Mouse (Mus musculus): Measurements from ENCODE around the gene Cntd1. TPM values are rescaled to one million over a fixed set of nuclear protein-coding genes. Genes with fewer than 3 reads are reported as not detected.
"Not testable (repeated sequence)": the region's sequence is repeated elsewhere in the genome, so short reads cannot be mapped to it uniquely, and the experiment has no call there.

Cntd1 gene
- total RNA-seq, 2 experiments from 2014 or later, result 0.15 to 0.23 TPM

DNA sequence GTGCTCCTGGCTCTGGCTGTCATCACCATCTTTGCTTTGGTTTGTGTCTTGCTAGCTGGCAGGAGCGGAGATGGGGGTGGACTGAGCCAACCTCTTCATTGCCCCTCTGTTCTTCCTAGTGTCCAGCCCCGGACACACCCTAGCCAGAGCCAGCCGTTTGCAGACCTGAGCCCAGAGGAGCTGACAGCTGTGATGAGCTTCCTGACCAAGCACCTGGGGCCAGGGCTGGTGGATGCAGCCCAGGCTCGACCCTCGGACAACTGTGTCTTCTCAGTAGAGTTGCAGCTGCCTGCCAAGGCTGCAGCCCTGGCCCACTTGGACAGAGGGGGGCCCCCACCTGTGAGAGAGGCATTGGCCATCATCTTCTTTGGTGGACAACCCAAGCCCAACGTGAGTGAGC, 52.1 kb downstream of the Cntd1 start:
- not testable (repeated sequence) for DNase-seq

DNA sequence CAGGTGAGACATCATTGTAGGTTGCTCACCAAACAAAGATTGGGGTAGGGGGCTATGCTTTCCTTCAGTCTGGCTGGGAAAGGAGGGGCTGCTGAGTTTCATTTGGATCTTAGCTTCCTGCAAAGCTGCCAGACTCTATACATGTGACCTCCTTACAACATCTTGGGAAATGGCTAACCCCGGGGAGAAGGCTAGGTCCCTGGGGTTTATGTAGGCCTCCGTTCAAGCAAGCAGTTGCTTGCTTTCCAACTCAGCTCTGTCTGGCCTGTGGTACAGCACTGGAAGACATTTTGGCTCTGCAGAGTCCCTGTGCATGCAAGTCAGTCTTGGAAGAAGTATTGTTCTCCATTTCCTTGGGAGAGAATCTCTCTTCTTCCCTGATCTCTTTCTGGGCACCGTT, 53.7 kb downstream of the Cntd1 start:
- DNase-seq, result peak; percentile 52 to 63

DNA sequence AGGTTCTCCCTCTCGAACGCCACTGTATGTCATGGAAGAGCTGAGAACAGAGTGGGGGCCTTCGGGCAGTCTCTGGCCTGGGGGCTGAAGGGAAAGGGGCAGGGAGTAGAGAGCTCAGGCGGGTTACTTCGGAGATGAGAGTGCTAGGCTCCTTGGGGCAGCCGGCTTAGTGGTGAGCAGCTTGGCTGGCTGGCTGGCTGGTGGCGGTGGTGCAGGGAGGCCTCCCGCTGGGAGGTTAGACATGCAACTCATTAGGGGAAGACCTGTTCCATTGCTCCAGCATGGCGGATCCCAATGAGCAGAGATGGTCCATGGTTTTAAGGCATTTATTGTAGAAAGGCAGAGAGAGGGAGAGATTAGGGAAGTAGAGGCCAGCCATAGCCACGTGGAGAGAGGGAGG, 55.2 kb downstream of the Cntd1 start:
- DNase-seq, result no peak

GRCm38 (mm10) chr11:101334516-101334915, 55.7 kb downstream of the Cntd1 start:
- DNase-seq, result no peak

GRCm38 (mm10) chr11:101335685-101336084, 56.9 kb downstream of the Cntd1 start:
- no peak for DNase-seq

DNA sequence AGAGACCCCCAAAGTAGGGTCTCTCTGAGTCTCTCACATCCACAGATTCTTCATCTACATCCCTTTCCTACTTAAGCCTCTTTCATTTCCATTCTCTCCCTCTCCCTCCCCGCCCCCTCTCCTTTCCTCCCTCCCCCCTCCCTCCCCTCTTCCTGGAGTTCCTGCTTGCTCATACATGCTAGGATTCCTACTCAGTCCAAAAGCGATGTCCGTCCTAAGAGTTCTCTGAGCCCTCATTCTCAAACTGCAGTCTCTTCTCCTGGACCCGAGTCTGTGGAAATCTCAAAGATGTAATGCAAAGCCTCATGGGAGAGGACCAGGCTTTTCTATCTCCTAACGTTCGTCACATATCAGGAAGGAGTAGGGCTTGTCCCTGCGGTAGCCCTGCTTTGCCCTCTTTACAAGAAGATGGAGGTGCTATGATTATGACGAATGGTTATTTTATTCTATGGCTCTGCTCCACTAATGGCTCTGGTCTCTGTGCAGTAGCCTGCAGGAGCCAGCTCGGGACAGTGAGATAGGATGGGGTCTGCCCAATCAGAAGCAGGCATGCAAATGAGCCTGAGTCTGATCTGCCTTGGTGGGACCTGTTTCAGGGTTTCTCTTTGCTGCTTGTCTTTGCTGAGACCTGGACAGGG, 59.4 kb downstream of the Cntd1 start:
- no peak for DNase-seq

Other genes with a start within 250 kb of the Cntd1 start
- gene Naglu, start 209.0 kb upstream of the Cntd1 start, total RNA-seq (2021), result 1 to 10 TPM; 7.2 to 8.4 TPM
- under 1 TPM; 0.41 to 0.77 TPM for gene Hsd17b1, start 200.6 kb upstream of the Cntd1 start, total RNA-seq (2021)
- 10 to 100 TPM; 17.4 to 18.8 TPM for gene Coasy, start 196.4 kb upstream of the Cntd1 start, total RNA-seq (2021)
- 10 to 100 TPM; 17.2 to 17.9 TPM for gene Mlx, start 191.7 kb upstream of the Cntd1 start, total RNA-seq (2021)
- 1 to 10 TPM; 2.4 to 2.6 TPM for gene Psmc3ip, start 183.6 kb upstream of the Cntd1 start, total RNA-seq (2021)
- gene Retreg3, start 159.1 kb upstream of the Cntd1 start, total RNA-seq (2021), result 10 to 100 TPM; 29.7 to 31.6 TPM
- 10 to 100 TPM; 23.9 to 25.6 TPM for gene Tubg1, start 159.1 kb upstream of the Cntd1 start, total RNA-seq (2021)
- gene Tubg2, start 123.1 kb upstream of the Cntd1 start, total RNA-seq (2021), result 1 to 10 TPM; 2.3 to 3.7 TPM
- 1 to 10 TPM; 1.1 to 1.9 TPM for gene Cntnap1, start 108.5 kb upstream of the Cntd1 start, total RNA-seq (2021)
- gene Plekhh3, start 107.7 kb upstream of the Cntd1 start, total RNA-seq (2021), result 10 to 100 TPM; 12.6 to 12.8 TPM
- not detected for gene Ccr10, start 103.6 kb upstream of the Cntd1 start, total RNA-seq (2021)
- 10 to 100 TPM; 29.8 to 36.4 TPM for gene Ezh1, start 52.5 kb upstream of the Cntd1 start, total RNA-seq (2021)
- gene Ramp2, start 33.0 kb upstream of the Cntd1 start, total RNA-seq (2021), result 100 to 1,000 TPM in 1 of 2 experiments, 10 to 100 TPM in 1; 74.7 to 100 TPM
- 100 to 1,000 TPM in 1 of 2 experiments, 10 to 100 TPM in 1; 87.3 to 107 TPM for gene Vps25, start 25.3 kb upstream of the Cntd1 start, total RNA-seq (2021)
- 10 to 100 TPM in 1 of 2 experiments, 1 to 10 TPM in 1; 9.4 to 12.9 TPM for gene Wnk4, start 18.4 kb upstream of the Cntd1 start, total RNA-seq (2021)
- gene Coa3, start 102 bp downstream of the Cntd1 start, total RNA-seq (2021), result 100 to 1,000 TPM in 1 of 2 experiments, 10 to 100 TPM in 1; 98.3 to 108 TPM
- 10 to 100 TPM; 85.4 to 96.5 TPM for gene Becn1, start 23.3 kb downstream of the Cntd1 start, total RNA-seq (2021)
- 10 to 100 TPM; 65.0 to 86.3 TPM for gene Psme3, start 37.2 kb downstream of the Cntd1 start, total RNA-seq (2021)
- gene Aoc2, start 46.1 kb downstream of the Cntd1 start, total RNA-seq (2021), result 1 to 10 TPM; 1.2 to 2.2 TPM
- gene Aoc3, start 51.6 kb downstream of the Cntd1 start, total RNA-seq (2021), result 10 to 100 TPM; 10.5 to 16.6 TPM
- gene G6pc, start 88.5 kb downstream of the Cntd1 start, total RNA-seq (2021), result not detected
- gene Aarsd1, start 138.6 kb downstream of the Cntd1 start, total RNA-seq (2021), result 10 to 100 TPM; 18.5 to 22.9 TPM
- 10 to 100 TPM in 1 of 2 experiments, 1 to 10 TPM in 1; 6.0 to 10.3 TPM for gene Gm27029, start 145.8 kb downstream of the Cntd1 start, total RNA-seq (2021)
- gene Rundc1, start 146.1 kb downstream of the Cntd1 start, total RNA-seq (2021), result 10 to 100 TPM; 11.0 to 11.2 TPM
- 10 to 100 TPM; 52.7 to 61.5 TPM for gene Ptges3l, start 146.3 kb downstream of the Cntd1 start, total RNA-seq (2021)
- gene Rpl27, start 163.3 kb downstream of the Cntd1 start, total RNA-seq (2021), result 10 to 100 TPM; 45.0 to 48.0 TPM
- 10 to 100 TPM; 14.0 to 16.2 TPM for gene Ifi35, start 169.4 kb downstream of the Cntd1 start, total RNA-seq (2021)
- gene Rnd2, start 186.0 kb downstream of the Cntd1 start, total RNA-seq (2021), result 1 to 10 TPM; 5.1 to 6.2 TPM
- gene Vat1, start 187.2 kb downstream of the Cntd1 start, total RNA-seq (2021), result 10 to 100 TPM; 23.7 to 24.6 TPM